Mouse (Mus musculus): ENCODE data around the gene Ccdc169.

The Ccdc169 gene

GRCm38 (mm10) chr3:55137039-55137438 lies at the start of gene Ccdc169:
Gene Ccdc169, plus strand, starts transcription at chr3:55137339.
- no peak for DNase-seq (ENCODE audit: low spot score)

GRCm38 (mm10) chr3:55087360-55087759 lies 49.8 kb upstream of the Ccdc169 start:
- DNase-seq (ENCODE audit: low spot score) = no peak

DNA sequence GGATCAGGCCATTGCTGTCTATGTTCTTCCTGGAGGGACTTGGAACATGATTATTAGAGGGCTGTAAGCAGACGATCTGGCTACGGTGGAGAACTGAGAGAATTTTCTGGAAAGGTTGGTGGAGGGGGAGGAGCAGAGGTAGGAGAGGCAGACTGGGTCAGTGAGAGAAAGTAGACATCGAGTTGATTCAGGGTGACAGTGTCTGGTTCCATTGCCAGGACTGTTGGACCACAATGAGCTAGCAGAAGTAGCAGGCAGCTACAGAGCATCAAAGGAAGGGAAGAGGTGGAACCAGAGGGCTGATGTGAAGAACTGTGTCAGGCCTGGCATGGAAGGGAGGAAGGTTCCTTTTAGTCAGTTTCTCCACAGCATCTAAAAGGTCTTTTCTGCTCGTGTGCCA lies 48.8 kb upstream of the Ccdc169 start:
- DNase-seq (ENCODE audit: low spot score) = no peak

GRCm38 (mm10) chr3:55088843-55089242 lies 48.3 kb upstream of the Ccdc169 start:
- DNase-seq (ENCODE audit: low spot score) = no peak

GRCm38 (mm10) chr3:55089291-55089690 lies 47.8 kb upstream of the Ccdc169 start:
- DNase-seq (ENCODE audit: low spot score) = no peak

DNA sequence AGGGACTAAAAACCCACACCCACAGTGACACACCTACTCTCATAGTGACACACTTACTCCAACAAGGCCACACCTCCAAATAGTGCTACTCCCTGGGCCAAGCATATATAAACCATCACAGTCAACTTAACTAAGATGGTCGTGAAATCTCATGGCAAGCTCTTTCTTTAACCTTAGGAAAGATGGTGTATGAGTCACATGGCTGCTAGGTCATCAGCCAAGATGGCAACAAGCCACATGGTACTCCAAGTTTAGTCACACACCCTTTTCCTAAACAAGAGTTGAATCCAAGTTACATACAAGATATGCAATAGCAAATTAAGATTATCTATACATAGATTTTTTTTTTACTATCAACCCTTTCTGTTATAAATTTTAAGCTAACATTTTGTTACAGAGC lies 44.0 kb upstream of the Ccdc169 start:
- no peak for DNase-seq (ENCODE audit: low spot score)

GRCm38 (mm10) chr3:55095968-55096654 lies 41.0 kb upstream of the Ccdc169 start:
- no peak for DNase-seq (ENCODE audit: low spot score)

- no peak for DNase-seq (ENCODE audit: low spot score)
Observed at GRCm38 (mm10) chr3:55096655-55097005, 40.5 kb upstream of the Ccdc169 start.

DNA sequence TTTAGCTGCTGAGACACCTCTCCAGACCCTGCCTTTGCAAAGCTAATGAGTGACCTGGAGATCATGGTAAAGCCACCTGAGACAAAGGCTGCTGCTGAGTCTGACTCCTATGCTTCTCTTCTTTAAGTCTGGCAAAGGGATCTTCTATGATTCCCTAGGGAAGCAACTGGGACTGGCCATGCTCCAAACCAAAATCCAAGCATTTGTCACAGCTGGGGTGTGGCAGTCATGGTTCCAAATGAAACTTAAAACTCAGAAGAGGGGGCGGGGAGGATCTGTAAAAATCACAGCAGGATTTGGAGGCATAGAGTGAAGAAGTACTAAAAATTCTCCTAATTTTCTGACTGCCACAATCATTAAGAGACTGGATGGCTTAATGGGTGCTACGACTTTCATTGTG lies 40.0 kb upstream of the Ccdc169 start:
- no peak for DNase-seq (ENCODE audit: low spot score)

- no peak for DNase-seq (ENCODE audit: low spot score)
Observed at GRCm38 (mm10) chr3:55098014-55098413, 39.1 kb upstream of the Ccdc169 start.

DNA sequence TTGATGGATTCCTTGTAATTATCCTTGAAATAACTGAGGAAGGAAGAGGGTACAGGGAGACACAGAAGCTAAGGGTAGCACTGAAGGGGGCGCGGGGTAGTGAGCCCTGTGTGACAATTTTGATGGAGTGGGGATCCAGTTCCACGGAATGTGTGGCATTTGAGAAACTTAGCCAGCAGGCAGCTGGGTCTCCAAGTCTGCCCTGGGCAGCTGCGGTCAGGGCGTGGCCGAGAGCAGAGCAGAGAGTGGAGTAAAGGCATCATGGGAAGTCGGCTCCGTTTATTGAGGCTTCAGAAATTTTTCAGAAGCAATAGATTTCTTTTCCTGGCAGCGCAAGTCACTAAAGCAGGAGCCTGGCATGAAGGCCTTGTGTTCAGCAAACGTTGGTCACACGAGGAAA lies 38.1 kb upstream of the Ccdc169 start:
- DNase-seq (ENCODE audit: low spot score) = no peak

- no peak for DNase-seq (ENCODE audit: low spot score)
Observed at GRCm38 (mm10) chr3:55101092-55101491, 36.0 kb upstream of the Ccdc169 start.

- no peak for DNase-seq (ENCODE audit: low spot score)
Observed at GRCm38 (mm10) chr3:55105372-55106023, 31.6 kb upstream of the Ccdc169 start.

GRCm38 (mm10) chr3:55106051-55106450 lies 31.1 kb upstream of the Ccdc169 start:
- DNase-seq (ENCODE audit: low spot score) = no peak

DNA sequence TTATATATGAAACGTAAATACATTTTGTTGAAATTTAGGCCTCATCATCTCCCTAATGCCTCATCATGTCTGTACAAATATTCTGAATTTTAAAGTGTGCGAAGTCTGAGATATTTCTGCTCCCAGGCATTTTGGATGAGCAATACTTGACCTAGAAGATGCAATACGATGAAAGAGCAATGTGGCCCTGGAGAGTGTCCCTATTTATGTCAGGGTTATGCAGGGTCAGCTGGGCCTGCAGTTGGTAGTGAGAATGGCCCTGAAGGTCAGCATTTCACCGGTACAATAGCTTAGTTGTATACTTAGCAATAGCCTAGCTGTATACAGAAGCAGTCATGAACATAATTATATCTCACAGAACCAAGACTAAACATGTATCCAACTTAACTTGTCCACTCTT lies 28.0 kb upstream of the Ccdc169 start:
- DNase-seq (ENCODE audit: low spot score) = no peak

GRCm38 (mm10) chr3:55111935-55112709 lies 25.0 kb upstream of the Ccdc169 start, which contains the start of gene Spg20:
Gene Spg20, plus strand, starts transcription at chr3:55112108.
- DNase-seq (ENCODE audit: low spot score) = peak; percentile 79

- no peak for DNase-seq (ENCODE audit: low spot score)
Observed at GRCm38 (mm10) chr3:55112710-55113415, 24.3 kb upstream of the Ccdc169 start.

DNA sequence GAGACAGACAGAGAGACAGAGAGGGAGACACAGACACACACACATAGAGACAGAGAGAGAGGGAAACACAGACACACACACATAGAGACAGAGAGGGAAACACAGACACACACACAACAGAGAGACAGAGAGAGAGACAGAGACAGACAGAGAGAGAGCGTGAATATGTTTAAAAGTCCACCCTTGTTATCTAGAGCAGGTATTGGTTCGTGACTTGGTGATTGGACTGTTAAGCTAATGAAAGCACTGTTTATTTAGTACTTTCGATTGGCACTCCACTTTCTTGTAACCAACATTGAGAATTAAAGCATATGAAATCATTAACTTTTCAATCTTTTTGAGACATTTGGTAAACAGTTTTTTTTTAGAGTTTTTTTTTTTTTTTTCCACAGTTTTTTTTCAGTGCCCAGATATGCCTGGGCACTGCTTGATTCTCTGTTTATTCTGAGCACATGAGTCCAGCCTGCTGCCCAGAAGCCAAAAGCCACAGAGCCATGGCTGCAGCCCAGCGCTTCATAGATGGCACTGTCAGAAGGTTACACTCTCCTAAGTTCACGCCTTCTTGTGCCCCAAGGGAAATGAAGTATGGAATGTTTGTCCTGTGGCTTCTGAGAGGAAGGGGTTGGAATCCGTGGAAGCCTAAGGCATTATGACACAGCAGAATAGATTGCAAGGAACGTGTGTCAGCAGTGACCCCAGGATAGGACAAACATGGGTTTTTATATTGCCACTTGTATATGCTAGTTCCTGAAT lies 22.6 kb upstream of the Ccdc169 start:
- no peak for DNase-seq (ENCODE audit: low spot score)

- no peak for DNase-seq (ENCODE audit: low spot score)
Observed at GRCm38 (mm10) chr3:55115071-55115470, 22.1 kb upstream of the Ccdc169 start.

- no peak for DNase-seq (ENCODE audit: low spot score)
Observed at GRCm38 (mm10) chr3:55115989-55116388, 21.1 kb upstream of the Ccdc169 start.

DNA sequence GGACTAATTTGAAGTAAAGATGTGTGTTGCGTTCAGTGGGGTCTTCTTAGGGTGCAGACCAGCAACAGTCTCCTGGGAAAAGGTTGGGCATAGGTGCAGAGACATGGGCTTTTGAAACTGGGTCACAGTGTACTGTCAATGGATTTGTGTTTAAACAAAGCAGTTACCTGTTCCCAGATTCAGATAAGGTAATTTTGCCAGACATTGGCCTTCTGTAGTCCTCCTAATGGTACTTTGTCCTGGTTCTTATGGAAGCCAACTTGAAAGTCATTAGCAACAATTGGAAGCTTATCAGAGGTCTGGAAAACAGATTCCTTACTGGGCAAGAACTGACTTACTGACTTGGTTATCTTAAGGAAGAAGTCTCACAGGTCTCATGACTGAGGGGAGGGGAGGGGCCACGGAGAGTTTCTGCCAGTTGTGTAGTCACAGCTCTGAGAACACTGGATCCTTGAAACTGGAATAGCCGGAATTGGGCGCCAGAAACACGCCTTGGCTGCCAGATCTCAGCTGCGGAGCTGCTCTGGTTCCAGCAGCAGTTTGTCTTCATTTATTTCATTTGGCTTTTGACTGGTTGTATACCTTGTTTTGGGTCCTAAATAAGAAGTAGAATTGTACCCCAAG lies 17.8 kb upstream of the Ccdc169 start:
- DNase-seq (ENCODE audit: low spot score) = no peak
